Mouse (Mus musculus) gastrocnemius, postnatal 10 days (tissue): ENCODE measurements at regions not wholly inside any gene's neighbourhood (a gene's known extent, or its start where the extent isn't known, plus 50 kb on each side); places are given as distances from the start of the nearest gene placed in this dataset.
A peak's percentile ranks its signal among the peaks of the same experiment; 100 is the strongest.

Source experiments
- DNase-seq: peaks from one replicate; pipeline ENCODE4 v3.0.0; 2021; ENCODE audit warnings: mixed read lengths

DNA sequence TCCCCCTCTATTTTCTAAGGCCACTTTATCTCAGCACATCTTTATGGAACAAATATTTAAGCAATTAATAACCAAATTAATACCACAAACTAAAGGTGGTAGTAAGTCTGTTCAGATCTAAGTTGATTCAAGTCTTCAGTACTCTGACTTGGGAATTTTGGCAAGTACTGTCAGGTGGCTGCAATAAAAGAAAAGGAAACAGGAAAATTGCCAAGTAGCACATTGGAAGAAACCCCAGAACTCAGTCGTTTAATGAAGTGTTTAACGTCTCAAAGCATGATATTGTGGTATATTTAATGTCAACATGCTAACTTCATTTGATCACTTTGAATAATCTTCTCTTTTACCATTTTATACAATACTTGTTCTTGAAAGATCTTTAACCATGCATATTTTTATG, 142.2 kb downstream of the Gm11146 start:
- DNase-seq: no peak

DNA sequence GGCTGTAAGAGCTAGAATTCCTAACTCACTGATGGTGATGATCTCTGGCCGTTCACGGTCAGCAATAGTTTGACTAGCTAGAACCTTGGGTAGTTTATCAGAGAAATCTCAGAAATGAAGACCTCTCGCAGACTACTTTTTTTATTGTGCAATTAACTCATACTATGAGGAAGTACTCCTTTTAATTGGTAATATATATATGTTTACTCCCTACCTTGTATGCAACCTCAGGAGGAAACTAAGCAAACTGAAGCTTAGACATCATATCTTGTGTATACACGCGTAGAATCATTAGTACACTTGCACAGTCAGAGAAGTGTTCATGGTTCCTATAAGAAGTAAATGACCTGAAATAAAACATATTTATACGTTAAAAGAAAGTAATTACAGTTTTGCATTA, 157.2 kb downstream of the Gm11146 start:
- DNase-seq: no peak

DNA sequence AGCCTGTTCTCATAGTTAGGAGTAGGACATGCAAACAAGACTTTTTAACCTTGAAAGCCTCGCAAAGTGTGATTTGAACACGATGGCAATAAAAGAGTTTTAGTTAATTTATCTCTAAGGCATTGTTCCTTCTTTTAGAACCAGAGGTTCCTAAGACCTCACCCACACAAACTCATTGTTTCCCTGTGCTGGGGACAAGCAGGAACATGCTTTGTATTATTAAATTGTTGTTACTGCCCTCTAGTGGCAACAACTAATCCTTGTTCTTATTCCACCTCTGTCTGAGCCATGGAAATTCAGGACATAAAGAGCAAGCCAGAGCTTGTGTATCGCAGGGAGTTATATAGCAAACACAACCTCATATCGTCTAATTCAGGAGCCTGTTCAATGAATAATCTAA, 157.9 kb downstream of the Gm11146 start:
- no peak for DNase-seq

DNA sequence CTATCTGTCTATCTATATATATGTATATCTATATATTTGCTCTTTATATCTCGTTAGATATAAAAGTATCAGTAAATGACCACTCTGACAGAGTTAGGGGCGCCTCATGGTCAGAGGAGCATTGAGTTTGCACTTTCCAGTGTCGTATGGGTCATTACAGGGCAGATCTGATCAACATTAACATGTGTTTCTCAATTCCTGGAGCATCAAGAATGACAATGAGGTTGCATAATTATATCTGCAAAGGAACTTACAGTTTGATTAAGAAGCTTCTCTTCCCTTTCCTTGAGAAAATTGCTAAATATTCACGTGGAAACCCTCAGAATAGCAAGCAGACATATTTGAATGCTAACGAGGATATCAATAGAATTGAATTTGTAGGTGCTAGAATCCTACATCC, 158.6 kb downstream of the Gm11146 start:
- DNase-seq: no peak

DNA sequence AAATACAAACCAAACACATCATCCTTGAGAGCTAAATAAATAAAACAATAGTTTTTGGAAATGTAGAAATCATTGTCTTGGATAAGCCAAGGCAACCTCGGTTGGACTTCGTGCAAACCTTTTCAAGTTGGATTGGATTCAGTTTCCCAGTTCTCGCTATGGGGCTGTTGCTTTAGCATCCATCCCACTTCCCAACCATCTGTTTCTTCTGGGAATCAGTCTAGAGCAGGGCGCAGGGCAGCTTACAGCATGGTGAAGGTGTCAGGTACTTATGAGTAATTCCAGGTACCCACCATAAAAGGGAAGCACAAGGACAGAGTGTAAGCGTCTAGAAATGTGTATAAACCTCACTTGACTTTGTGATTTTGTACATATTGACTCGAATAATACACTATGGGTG, 159.0 kb downstream of the Gm11146 start:
- no peak for DNase-seq

DNA sequence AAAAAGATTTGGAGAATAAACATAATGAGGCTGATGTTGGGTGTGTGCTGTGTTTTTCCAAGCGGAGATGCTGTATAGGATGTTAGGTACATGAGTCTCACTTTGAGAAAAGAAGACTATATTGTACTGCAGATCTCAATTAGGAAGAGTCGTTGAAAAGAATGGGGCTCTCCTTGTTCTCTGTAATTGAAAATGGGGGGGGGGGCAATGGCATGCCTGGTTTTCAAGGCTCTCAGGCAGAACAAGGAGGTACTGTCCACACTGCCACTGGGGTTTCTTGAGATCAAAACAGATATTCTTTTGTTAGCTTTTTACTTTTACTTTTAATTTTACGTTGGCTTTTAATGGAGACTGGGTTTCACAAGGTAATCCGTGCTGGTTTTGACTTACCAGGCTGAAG, 170.5 kb downstream of the Gm11146 start:
- no peak for DNase-seq

DNA sequence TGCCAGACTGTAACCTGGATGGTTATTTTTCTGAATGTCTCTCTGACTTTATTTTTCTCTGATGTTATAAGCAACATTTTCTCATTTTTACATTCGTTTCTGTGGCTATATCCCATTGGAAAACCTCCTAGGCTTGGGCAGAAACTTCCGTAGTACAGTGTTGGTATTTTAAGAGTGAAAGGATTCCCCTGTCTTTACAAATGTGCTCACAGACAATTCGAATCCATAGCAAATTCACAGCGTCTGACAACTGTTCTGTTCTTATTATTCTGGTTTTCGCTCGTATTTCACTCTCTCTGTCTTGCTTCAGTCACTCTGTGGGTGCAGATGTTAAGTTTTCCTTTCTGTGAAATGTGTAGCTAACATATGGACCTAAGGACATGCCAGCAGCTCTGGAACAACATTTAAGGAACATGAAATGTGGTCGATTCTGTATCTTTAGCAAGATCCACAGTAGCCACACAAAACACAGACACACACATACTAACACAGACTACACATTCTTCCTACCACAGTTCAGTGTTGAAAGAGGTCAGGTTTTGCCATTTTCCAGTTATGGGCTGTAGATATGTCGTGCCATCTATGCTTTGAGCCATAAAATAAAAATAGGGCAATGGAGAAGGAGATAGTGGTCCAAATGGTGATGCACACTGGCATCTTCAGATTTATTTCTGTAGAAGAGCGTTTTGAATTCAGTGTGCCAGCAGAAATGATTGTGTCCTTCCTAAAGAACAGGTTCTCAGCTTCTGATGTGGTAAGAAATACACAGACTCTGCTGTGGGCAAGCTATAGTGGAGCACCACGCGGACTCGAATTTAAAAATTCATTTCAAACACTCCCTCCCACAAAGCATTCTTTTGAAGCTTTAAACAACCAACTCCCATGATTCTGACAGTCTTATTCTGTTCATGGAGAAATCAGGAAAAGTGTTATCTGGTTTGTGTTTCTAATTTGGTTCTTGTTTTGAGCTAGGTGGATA, 179.2 kb downstream of the Gm11146 start:
- no peak for DNase-seq

DNA sequence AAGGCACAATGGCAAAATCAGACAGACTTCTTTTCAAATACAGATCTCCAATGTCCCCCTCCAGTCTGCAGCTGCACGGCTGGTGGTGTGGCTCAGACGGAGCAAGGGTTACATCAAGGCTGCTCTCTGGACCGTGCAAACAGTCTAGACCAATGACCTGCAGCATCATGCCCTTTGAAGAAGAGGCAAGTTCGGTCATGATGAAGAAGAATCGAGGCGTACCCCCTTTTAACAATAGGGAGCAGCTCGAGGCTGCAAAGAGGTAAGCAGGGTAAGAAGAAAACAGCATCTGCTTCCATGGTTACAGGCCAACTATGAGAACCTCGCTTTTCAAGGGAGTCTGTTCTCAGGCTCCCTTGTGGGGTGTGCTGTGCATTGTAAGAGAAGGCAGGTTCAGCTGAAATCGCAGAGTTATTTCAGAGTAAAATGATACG, 180.3 kb downstream of the Gm11146 start:
- peak; percentile 16 for DNase-seq

DNA sequence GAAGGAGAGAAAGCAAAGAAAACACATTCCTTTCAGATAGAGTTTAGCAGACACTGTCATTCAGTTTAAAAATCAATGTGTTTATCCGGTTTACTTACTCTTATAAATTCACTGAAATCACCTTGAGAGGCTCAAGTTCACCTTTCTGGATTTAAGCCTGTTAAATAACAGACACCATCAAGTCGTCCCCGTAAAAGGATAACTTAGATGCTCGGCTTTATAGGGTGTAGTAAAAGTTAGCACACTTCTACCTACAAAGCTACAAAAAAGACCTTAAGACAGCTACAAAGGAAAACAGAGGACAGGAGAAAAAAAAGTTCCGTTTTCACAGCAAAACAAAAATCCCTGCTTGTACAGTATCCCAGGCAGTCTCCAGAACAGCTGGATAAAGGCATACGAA, 180.9 kb downstream of the Gm11146 start:
- DNase-seq: no peak

DNA sequence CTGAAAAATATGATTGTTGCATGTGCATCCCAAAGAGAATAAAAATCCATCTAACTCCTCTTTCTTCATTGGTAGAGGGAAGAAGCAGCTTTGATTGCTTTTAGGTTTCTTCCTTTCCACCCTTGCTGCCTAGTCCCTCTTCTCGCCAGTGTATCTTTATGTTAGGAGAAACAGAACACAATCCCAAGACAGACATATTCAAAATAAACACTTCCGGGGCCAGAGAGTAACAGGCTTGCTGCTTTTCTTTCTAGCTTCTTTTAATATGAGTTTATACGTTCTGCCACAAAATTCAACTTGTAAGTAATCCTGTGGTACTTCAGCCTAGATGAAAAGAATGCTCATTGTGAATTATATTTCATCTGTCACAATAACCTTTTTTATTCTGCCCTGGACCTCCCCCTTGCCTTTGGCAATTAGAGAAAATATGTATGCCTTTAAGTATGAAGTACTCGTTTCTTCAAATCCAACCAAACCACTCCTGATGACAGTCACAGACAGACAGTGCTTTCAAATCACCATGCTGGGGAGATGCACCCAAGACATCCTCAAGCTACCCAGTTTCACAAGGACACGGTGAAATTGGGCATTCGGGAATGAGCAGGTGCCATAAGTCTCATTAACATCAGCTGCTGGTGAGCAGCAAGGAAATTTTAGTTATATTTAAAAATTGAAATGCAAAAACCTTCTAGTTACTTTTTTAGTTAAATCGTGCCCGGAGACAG, 181.6 kb downstream of the Gm11146 start:
- no peak for DNase-seq

DNA sequence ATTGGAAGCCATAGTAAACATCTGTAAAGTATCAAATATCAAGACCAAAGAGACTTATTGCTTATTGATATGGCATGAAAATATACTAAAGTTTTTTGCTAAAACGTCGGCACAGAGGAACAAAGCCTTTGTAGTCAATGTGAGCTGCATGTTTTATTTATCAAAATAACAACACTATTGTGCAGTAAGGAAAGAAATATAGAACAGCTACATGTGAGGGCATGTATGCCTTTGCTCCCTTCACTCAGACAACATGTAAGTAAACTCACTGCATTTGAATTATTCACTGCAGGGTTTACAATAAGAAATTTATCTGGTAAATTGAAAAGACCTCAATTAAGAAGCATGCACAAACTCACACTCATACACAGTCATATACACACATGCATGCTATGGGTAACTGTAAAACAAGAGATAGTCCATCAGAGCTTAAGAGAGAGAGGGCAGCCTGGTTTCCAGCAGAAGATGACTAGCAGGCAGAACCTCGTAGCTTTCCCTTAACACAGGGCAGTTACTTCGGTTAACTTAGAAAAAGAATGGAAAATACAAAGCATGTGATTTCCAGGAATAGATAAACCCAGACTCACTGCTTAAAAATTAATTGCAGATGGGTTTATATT, 182.7 kb downstream of the Gm11146 start:
- no peak for DNase-seq

DNA sequence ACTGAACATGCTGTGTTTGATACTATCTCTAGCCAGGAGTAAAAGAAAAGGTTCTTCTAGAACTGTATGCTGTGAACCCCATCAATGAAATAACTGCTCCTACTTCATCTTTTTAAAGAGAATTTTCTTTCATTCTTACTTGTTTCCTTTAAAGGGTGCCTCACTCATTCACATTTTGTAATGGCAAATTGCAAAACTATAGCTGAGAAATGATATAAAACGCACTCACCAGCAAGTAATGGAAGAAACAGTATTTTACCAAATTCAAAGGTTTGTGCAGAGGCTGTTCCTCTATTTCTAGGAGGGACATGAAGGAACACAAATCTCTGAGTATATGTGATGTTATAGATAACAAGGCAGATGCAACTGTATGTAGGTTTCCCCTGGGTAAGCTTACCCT, 183.4 kb downstream of the Gm11146 start:
- DNase-seq: no peak

DNA sequence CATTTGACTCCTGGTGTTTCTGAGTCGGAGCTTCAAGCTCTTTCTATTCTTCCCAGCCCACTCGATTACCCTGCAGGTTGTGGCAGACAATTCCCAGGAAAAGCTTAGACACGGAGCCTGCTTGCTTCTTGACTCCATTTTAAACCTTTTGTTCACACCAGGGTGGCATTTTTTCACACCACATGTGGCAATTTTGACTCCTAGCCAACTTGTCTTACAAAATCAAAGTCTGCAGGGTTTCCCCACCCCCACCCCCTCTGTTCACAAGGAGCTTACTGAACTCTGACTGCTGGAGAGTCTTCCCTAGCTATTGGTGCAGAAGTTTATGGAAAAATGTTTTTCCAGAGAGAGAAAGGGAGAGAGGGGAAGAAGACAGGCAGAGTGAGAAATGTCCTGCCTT, 184.1 kb downstream of the Gm11146 start:
- DNase-seq: no peak

DNA sequence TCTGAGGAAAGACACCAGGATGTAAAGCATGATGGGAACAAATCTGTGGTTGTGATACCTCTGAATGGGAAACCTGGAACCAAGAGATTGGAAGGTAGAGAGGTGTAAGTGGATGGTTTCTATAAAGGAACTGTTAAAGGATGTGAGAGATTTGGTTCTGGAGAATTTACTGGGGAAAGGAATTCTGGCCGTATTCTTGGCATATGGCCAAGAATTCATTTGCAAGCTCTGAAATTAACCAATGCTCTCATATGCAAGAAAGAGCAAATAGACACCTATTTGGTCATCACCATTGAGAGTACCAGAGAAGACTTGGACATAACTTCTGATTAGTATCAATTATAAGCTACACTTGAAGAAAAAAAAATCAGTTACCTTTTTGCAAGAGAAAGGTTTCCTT, 187.3 kb downstream of the Gm11146 start:
- no peak for DNase-seq

DNA sequence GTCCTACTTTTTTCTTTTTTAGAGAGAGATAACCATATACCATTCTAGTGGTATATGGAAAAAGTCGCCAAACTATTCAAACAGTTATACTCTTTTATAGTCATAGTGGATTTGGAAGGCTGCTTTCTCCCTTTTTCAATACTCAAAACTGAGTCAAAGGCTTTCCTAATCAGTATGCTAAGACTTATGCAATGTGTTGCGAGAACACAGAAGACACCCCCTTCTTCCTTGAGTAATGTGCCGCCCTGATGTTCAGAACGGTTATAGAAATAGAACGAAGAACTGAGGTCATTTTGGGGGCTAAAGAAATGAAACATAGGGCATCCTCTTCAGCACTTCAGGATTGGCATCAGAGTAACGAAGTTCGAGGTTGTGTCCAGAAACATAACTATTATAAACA, 192.7 kb downstream of the Gm11146 start:
- no peak for DNase-seq

DNA sequence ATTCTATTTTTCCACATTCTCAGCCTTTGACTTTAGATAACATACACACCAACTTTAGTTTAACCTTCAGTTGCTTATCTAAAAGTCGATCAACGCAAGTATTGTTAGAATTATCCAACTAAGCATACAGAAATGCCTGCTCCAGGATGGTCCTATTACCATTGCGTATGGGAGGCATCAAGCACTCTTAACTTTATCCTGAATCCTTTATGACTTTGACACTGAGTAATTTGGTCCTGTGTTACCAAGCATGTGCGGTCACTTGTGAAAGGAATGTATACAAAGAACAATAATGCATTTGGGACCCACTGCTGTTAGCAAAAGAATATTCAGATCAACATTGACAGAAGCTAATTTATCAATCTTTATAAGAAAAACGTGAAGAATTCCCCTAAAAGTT, 194.9 kb downstream of the Gm11146 start:
- DNase-seq: no peak

DNA sequence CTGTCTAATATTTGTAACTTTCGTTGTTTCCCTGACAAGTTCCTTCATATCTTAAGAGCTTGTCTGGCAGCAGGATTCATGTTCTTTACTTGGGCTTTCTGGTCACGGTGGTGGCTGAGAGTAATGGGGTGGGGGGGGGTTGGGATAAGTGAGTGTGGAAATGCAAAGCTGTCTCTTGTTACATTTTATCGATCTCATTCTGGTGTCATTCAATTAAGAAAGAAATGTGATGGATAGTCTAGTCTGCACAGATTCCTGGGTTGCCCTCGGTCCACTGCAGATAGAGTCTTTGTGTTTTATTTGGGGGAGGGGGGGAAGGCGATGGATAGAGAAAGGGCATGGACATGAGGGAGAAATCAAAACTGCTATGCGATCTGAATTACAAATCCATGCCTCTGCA, 196.0 kb downstream of the Gm11146 start:
- no peak for DNase-seq

DNA sequence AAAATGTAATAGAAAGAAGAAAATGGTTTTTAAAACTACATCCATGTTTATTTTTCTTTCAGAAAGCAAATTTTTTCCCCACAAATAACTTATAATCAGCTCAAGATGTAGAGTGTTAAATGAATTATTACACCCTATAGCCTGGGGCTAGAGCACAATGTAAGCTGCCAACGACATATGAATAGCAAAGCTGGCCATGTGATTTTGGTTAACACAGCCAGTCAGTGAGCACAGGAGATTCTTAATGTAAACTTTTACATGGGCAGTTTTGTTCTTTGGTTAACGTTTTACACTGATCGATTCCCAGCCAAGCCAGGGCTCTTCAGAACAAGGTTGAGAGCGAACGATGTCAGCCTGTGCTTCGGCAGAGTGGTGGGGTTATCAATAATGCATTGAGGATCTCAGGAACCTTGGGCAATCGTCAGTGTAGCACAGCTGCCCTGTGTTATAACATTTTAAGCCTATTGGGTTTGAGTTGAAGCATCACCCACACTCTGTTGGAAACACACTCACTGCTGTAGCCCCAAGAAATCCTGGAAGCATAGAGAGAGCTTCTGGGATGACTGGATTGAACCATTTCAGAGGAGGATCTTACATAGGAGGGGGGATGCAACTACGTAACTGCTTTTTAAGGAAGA, 196.6 kb downstream of the Gm11146 start:
- DNase-seq: no peak

DNA sequence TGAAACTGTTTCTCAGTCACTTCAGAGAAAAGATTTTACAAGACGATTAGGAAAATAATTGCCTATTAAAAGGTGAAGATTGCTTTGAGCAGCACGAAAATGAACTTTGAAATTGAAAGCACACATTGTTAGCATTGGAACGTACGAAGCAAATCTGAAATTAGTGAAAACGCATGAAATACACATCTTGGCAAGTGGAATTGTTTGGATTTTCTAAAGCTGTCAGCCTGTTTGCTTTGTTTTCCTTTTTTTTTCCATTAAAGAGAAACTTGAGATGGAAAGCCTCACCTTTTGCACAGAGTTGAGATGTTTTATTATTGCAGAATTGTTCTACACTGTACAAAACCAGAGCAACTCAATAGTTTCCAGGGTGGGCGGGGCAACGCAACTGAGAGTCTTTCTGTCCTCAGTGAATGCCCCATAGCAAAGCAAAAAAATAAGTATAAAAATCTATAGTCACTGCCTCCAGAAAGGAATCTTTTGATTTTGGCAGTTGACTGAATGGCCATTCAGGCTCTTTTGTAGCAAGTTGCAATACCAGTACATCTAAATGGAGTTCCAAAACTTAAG, 199.1 kb downstream of the Gm11146 start:
- DNase-seq: peak; percentile 23

DNA sequence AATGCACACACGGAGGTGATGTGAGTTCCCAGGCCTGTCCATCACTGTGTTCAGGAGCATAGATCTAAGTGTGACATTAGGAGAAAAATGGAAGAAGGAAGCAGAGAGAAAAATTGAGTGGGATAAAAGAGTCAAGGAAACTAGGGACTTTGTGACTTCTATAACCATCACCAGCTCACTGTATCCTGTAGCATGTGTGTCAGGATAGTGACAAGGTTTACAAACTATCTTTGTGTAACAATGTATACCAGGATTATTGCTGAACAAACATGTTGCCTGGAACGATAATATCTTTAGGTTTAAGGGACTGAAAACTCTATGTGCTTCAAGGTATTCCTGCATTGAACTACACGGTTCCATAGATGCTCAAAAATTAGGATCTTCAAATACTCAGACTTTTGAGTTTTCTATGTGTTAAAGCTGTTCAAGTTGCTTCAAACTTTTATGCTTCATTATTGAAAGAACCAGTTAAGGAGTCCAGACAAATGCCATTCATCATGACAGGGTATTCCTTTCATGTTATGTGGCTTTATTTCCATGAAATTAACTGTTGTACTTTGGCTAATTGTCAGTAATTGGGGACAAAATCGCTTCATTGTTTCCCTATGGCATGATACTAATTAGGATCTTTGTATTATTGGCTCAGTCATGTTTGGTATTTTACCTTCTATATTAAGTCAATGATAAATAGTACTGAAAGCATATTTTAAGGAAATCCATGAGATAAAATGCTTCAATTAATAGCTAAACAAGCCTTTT, 200.5 kb downstream of the Gm11146 start:
- DNase-seq: no peak

DNA sequence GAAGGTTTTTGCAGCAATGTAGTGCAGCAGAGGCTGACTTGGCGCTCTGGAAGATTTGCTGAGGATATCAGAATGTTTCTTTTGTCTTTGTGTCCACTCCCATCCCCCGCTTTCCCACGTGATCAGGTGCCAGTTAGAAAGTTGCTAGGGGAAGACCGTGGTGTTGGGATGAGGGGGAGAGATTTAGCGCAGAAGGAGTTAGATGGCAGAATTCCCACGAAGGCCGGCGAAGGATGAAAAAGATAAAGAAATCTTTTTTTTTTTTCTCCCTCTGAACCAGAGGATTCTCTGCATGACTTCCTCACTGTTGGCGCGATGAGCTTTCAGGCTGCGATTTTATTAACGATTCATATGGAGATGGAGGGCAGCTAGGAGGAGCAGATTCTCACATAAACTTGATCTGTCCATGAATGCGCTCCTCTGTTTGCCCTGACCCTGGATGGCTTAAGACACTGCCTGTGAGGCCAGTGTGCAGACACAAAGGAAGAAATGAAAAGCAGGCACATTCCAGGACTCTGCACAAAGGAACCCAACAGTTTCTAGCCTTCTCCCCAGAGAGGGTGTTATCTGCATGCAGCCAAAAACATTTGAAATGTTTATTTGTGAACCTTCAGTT, 201.5 kb downstream of the Gm11146 start:
- peak; percentile 49 for DNase-seq
